Mouse (Mus musculus) right cerebral cortex, postnatal 10 days (tissue): ENCODE measurements around the gene Arpc3.

Source experiments
- DNase-seq, 2 experiments: peaks; one replicate each; pipeline ENCODE4 v3.0.0; 2021; ENCODE audit warnings: low spot score in 2 of 2

Gene Arpc3

GRCm38 (mm10) chr5:122391786-122392180 lies at the start of gene Arpc3:
TSS of gene Arpc3 (plus strand) at chr5:122391878.
- peak; percentile 94 to 95 for DNase-seq

GRCm38 (mm10) chr5:122342874-122343273 lies 48.8 kb upstream of the Arpc3 start:
- DNase-seq: no peak

GRCm38 (mm10) chr5:122343768-122344167 lies 47.9 kb upstream of the Arpc3 start:
- DNase-seq: no peak

- peak; percentile 71 to 87 for DNase-seq
These were observed 47.4 kb upstream of the Arpc3 start for GRCm38 (mm10) chr5:122344260-122344659.

- no peak for DNase-seq
These were observed 45.9 kb upstream of the Arpc3 start for GRCm38 (mm10) chr5:122345777-122346176.

- peak; percentile 99 to 100 for DNase-seq
These were observed 37.7 kb upstream of the Arpc3 start, which contains the start of the genes Rad9b and Vps29 for GRCm38 (mm10) chr5:122353807-122354491. TSS of gene Rad9b (minus strand) at chr5:122354233. TSS of gene Vps29 (plus strand) at chr5:122354369.

- DNase-seq: no peak
These were observed 37.1 kb upstream of the Arpc3 start for GRCm38 (mm10) chr5:122354492-122355067.

GRCm38 (mm10) chr5:122371591-122372191 lies 20.0 kb upstream of the Arpc3 start, which contains the start of gene Gpn3:
TSS of gene Gpn3 (plus strand) at chr5:122371876.
- peak in 1 of 2 experiments; percentile 47 for DNase-seq

- DNase-seq: peak; percentile 100
These were observed 19.4 kb upstream of the Arpc3 start, which contains the start of gene Fam216a for GRCm38 (mm10) chr5:122372192-122372769. TSS of gene Fam216a (minus strand) at chr5:122372364.

GRCm38 (mm10) chr5:122372878-122373277 lies 18.8 kb upstream of the Arpc3 start:
- DNase-seq: peak in 1 of 2 experiments; percentile 18

- DNase-seq: no peak
These were observed 14.4 kb upstream of the Arpc3 start for GRCm38 (mm10) chr5:122377101-122377833.

- no peak for DNase-seq
These were observed 13.5 kb upstream of the Arpc3 start for GRCm38 (mm10) chr5:122378171-122378570.

- DNase-seq: peak; percentile 80 to 86
These were observed 12.1 kb upstream of the Arpc3 start for GRCm38 (mm10) chr5:122379374-122380155.

GRCm38 (mm10) chr5:122390006-122390405 lies 1.7 kb upstream of the Arpc3 start:
- no peak for DNase-seq

- DNase-seq: no peak
These were observed 1.0 kb upstream of the Arpc3 start for GRCm38 (mm10) chr5:122390671-122391070.

GRCm38 (mm10) chr5:122391178-122391785 lies 396 bp upstream of the Arpc3 start:
- no peak for DNase-seq

- no peak for DNase-seq
These were observed 738 bp downstream of the Arpc3 start for GRCm38 (mm10) chr5:122392227-122393004.

- DNase-seq: peak; percentile 79 to 80
These were observed 2.2 kb downstream of the Arpc3 start for GRCm38 (mm10) chr5:122393887-122394286.

GRCm38 (mm10) chr5:122396791-122397190 lies 5.1 kb downstream of the Arpc3 start:
- DNase-seq: no peak

GRCm38 (mm10) chr5:122397495-122397894 lies 5.8 kb downstream of the Arpc3 start:
- no peak for DNase-seq
